Mouse (Mus musculus): ENCODE data around the gene Serpinb6b. TPM values are rescaled to one million over a fixed set of nuclear protein-coding genes. Genes with fewer than 3 reads are reported as not detected.
"Not testable (repeated sequence)": the region's sequence is repeated elsewhere in the genome, so short reads cannot be mapped to it uniquely, and the experiment has no call there.

The Serpinb6b gene
- total RNA-seq (2017), result 2.8 and 3.5 TPM in 2 replicates

DNA sequence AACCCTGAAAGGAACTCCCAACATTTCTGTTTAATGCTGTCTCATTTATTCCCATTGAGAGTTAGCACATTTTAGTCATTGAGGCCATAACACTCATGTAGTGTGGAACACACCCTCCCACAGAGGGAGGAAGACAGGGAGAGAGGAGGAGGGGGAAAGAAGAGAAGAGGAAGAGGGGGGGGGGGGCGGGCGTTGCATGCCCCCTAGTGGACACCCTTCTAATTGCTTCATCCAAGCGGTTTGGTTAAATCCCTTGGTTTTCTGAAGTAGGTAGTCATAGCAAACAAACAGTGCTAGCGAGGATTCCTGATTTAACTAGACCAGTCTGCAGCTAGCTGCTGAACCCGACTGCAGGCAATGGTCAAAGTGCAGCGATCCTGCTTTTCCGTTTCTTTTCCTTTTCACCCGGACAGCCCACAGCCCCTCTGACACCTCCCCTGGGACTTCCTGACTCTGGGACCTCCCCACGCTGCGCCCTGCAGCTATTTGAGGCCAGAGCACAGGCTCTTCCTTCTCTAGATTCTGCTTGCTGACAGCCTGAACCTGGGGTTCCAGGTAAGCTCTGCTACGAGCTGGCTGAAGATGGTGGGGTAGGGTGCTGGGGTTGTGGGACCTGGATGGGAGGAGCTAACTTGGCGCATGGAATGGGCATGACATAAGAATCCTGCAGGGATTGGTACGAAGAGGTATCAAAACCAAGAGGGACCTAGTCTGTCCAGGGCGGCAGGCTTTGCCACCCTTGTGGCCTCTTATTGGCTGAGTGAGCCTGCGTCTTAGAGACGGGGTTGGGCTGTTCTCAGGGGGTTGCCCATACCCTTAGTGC, at the start of gene Serpinb6b:
Gene Serpinb6b (plus strand): TSS at position 221 of the 823 bp plus-strand sequence.
- ATAC-seq (ENCODE audit: extremely low read depth, insufficient number of reproducible peaks, low FRiP score, poor library complexity, severe bottlenecking), result peak; percentile 7

DNA sequence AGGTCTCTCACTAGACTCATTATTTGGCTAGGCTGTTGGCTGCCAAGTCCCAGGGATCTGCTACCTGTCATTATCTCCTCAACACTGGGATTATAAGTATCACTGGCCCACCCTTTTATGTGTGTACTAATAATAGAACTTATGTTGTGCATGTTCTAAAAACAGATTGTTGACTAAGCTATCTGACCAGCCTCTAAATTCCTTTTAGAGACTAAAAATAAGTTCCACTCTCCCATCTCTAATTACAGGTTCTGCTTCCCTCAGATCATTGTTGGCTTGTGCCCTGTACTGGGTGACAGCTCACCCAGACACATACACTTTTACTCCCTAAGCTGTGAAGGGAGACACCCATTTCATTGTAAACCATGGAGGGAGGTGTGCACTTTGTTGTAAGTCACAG, 42.4 kb upstream of the Serpinb6b start:
- ATAC-seq (ENCODE audit: extremely low read depth, insufficient number of reproducible peaks, low FRiP score, poor library complexity, severe bottlenecking), result no peak

DNA sequence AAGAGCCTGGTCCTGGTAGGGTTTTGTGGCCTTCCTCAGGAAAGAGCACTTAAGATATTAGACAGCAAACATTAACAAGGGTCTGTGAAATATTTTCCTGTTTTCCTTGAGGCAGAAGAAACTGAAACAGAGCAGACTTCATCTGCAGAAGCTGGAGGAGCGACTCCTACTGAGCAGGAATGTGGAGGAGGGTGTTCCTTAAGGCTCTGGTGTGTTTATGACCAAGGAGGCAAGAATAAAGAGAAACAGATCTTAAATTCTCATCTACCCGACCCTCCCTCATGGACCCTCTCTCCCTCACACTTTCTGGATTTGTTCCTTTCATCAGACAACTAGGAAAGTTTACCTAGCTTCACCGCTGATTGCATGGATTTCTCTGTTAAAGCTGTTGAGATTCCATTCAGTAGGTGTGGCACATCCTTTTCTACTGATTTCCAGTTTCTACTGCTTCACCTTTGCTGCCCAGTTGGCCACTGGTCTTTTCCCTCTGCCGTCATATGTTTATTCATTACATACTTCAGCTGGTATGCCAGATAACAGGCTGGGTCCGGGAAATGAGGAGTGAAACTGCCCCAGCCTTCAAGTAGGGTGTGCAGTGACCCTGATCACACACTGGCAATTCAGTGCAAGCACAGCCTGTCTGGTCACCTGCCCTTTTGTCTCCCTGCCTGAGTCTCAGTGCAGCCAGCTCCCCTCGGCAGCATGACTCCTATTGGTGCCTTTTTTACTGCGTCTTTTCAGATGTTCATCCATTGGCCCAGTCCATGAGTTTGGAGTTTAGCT, 40.2 kb upstream of the Serpinb6b start:
- ATAC-seq (ENCODE audit: extremely low read depth, insufficient number of reproducible peaks, low FRiP score, poor library complexity, severe bottlenecking), result no peak

DNA sequence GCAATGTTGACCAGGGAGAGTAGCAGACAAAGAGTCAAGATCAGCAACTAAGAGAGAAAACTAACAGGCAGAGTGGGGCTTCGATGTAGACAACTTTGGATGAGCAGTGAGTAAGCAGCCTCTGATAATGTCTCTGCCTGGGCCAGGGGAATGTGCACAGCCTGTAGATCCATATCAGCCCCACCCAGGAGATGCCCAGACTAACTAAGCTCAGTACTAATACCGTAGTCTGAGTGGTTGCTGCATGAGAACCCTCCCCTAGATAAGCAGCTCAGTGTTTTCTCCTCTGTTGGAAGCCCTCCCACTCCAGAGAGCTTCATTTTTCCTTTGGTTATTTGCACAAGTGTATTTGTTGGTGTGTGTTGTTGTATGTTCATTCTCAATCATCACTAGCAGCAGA, 38.3 kb upstream of the Serpinb6b start:
- ATAC-seq (ENCODE audit: extremely low read depth, insufficient number of reproducible peaks, low FRiP score, poor library complexity, severe bottlenecking), result no peak

DNA sequence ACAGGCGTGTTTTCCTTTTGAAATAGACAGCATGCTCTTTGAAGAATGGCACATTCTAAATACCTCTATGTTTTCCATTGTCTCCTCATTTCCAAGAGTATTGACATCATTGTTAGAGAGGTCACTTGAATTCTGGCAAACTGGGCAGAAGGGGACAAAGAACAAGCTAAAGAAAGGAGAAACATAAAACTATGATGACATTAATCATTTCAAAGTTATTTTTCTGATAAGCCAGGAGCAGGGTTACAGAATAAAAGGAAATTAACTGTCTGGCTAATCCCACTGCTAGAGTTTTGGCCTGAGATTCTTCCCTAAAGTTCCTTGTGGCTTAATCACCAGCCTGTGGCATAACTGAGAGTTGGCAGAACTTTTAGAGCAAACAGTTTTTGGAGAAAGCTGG, 37.8 kb upstream of the Serpinb6b start:
- ATAC-seq (ENCODE audit: extremely low read depth, insufficient number of reproducible peaks, low FRiP score, poor library complexity, severe bottlenecking), result no peak

DNA sequence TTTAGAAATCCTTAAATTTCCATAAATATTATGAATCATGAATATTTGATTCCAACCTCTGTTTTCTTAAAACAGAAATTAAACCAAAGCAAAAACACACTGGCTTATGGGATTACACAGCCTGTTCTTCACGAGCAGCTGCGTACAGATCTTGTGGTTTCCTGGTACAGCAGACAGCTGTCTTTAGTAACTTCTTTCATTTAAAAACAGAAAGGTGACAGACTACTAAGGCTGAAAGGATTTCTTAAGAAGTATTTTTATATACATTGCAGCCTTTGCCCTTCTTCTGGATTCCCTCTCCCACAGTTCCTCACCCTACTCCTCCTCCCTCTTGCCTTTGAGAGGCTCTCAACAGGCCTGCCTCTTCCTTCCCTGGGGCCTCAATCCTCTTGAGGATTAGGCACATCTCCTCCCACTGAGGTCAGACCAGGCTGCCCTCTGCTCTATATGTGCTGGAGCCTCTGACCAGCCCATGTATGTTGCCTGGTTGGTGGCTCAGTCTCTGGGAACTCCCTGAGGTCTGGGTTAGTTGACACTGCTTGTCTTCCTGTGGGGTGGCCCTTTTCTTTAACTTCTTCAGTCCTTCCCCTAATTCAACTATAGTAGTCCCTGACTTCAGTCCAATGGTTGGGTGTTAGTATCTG, 35.8 kb upstream of the Serpinb6b start:
- peak; percentile 39; the same call in 1 of the 2 replicates for ATAC-seq (ENCODE audit: extremely low read depth, insufficient number of reproducible peaks, low FRiP score, poor library complexity, severe bottlenecking)

DNA sequence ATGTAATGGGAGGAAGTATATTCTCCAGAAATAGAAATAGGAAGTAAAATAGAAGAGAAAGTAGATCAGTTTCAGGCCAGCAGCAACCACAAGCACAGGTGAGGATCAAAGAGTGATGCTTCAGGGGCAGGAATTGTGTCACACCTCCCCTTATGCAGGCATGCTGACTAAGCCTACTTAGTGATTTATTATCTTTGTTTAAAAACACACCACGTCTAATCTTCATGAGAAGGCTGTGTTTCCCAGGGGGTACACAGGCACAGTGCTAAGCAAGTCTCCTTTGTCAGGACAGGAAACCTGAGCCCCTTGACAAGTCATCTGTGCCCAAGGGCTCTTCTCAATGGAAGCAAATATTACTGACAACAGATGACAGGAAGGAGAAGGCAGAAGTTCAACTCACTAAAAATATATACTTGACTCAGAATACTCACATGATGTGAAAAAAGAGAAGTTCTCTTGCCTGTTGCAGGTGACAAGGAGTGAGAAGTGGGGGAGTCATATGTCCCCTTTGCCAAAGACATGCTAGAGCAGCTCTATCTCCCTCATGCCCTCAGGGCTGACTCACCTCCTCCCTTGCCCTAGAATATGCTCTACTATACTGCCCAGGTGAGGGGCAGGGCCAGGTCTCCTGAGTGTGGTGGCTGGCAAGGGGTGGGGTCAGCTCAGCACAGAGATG, 30.2 kb upstream of the Serpinb6b start:
- ATAC-seq (ENCODE audit: extremely low read depth, insufficient number of reproducible peaks, low FRiP score, poor library complexity, severe bottlenecking), result peak; percentile 83

DNA sequence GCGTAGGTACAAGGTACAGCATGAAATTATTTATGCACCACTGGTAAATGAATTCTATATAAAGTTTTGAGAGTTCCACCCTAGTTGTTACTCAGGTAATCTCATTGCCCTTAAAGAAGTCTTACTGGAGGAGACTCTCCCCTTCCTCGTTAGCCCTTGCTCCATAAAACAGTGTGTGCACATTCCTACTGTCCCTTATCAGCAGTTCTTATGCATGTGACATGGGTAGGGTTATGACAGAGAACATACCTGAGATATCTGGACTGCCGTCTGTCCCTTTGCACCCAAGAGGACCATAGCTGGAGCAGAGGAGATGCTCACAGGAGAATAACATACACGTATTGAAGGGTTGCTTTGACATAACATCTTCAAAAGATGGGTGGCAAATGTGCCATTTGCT, 26.7 kb upstream of the Serpinb6b start:
- ATAC-seq (ENCODE audit: extremely low read depth, insufficient number of reproducible peaks, low FRiP score, poor library complexity, severe bottlenecking), result not testable (repeated sequence)

DNA sequence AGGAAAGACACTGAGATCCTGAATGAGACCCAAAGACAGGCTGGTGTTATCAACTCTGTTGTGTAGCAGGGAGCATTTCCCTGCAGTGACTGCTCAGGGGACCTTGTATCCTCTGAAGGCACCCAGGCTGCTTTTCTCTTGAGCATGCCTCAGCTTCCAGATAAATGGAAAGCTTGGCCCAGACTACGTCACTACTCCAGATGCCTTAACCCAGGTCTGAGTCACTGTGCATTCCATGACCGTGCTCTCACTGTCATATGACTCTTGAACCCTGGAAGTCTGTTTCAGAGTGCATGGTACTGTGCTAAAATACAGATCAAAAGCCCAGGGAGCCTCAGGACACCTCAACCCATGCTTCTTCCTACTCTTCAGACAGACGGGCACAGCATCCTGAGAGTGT, 25.8 kb upstream of the Serpinb6b start:
- not testable (repeated sequence) for ATAC-seq (ENCODE audit: extremely low read depth, insufficient number of reproducible peaks, low FRiP score, poor library complexity, severe bottlenecking)

DNA sequence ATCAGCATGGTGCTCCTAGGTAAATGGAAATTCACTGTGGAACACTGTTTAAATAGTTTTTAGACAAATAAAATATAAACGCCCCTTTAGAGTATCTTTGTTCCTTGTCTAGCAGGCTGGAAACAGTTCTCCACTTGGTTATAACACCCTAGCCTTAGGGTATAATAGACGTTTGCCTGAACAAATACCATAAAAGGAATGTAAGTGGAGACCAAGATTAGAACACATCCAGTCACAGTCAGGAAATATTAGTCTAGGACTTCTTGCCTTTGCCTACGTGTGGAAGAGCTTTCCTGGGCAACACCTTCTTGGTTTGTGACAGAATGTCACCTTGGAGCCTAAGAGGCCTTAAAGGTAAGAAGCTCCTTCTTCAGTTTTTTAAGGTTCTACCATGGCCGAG, 8.5 kb upstream of the Serpinb6b start:
- ATAC-seq (ENCODE audit: extremely low read depth, insufficient number of reproducible peaks, low FRiP score, poor library complexity, severe bottlenecking), result no peak

DNA sequence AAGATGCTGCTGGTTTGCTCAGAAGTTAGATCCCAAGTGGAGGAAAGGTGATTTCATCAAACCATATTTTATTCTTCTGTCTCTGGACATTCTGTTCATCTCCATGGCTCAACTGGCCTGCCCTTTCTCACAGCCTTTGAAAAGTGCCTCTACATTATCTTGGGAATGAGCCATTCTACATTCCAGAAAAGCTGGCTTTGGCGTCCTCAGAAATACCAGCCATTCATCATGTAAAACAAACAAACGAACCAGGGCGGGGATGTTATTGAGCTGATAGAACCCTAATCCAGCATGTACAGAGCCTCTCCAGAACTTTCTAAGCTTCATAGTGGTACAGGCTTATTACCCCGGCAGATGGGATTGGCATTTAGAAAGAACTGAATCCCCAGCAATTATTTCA, 7.1 kb upstream of the Serpinb6b start:
- no peak for ATAC-seq (ENCODE audit: extremely low read depth, insufficient number of reproducible peaks, low FRiP score, poor library complexity, severe bottlenecking)

DNA sequence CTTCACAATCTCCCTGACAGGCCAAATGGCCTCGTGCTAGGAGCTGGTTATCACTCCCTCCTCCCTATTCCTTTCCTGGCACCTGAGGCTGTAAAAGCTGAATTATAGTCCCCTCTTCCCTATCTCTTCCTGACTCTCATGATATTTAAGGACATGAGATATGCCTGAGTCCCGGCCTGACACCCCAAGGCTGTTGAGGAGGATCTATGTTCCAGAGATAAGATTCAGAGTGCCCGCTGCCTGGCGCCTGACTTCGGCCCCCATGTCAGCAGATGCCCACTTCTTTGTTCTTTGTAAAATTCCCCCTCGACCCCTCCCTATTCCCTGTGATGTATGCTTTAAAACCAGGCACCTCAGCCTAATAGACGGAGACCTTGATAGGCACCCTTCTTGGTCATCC, 6.5 kb upstream of the Serpinb6b start:
- not testable (repeated sequence) for ATAC-seq (ENCODE audit: extremely low read depth, insufficient number of reproducible peaks, low FRiP score, poor library complexity, severe bottlenecking)

DNA sequence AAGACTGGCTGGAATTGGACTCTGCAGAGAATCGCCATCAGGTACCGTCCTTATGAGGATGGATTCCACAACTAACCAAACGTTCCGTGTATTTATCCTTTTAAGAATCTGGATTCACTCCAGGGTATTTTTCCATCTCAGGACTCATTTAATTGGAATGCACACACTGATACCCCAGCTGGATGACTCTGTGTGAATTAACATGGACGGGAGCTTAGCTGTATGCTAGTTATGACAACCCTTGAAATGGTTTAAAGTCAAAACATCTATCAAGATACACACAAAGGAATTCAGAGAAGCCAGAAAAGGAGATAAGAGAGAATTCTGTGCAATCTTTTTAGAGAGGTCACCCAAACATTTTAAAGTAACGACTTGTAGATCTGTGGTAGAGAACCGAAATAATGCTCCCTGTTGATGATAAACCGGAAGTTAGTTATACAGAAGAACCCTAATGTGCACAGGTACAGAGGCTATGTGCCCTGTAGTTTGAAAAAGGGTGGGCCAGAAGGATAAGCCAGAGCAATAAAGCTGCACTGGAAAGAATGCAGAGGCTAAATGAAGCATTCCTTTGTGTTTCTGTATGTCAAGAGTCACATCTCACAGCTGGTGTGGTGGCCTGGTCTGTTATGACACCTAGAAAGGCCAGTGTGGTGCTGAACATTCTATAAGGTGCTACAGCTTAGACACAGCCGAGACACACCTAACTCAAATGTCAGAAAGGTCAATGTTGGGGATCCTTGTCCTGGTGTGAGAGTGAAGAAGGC, 837 bp upstream of the Serpinb6b start:
- ATAC-seq (ENCODE audit: extremely low read depth, insufficient number of reproducible peaks, low FRiP score, poor library complexity, severe bottlenecking), result no peak

DNA sequence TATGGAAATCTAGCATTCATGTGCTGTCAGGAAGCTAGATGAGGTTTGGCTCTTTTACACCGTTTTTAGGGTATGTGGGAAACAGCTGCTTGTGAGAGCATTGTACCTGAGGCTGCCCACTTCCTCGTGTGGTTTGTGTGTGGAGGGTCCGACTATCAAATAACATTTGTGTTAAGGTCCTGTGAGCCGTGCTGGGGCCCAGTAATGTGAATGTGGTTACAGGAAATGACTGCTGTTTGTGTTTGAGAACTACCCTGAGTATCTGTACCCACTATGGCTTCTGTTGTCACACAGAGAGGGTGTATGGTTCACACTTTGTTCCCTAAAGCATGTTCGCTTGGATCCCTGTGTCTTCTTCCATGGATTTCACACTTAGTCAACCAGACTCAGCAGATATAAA, 1.1 kb downstream of the Serpinb6b start:
- peak; percentile 33; the same call in 1 of the 2 replicates for ATAC-seq (ENCODE audit: extremely low read depth, insufficient number of reproducible peaks, low FRiP score, poor library complexity, severe bottlenecking)

DNA sequence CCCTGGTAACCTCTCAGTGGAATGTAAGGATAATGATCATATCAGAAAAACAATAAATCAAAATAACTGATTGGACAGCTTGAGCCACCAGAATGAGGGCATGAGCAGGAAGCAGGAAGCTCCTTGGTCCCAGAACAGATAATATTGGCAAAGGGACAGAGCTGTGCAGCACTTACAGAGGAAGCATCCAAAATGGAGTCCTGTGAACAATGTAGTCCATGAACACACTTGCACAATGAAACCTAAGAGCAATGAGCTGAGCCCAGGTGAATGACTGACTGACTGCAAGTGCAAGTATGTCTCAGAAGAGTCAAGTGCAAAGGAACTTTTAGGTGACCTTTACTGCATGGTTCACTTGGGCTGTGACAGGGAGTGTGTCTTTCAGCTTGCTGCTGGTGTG, 2.2 kb downstream of the Serpinb6b start:
- ATAC-seq (ENCODE audit: extremely low read depth, insufficient number of reproducible peaks, low FRiP score, poor library complexity, severe bottlenecking), result no peak

DNA sequence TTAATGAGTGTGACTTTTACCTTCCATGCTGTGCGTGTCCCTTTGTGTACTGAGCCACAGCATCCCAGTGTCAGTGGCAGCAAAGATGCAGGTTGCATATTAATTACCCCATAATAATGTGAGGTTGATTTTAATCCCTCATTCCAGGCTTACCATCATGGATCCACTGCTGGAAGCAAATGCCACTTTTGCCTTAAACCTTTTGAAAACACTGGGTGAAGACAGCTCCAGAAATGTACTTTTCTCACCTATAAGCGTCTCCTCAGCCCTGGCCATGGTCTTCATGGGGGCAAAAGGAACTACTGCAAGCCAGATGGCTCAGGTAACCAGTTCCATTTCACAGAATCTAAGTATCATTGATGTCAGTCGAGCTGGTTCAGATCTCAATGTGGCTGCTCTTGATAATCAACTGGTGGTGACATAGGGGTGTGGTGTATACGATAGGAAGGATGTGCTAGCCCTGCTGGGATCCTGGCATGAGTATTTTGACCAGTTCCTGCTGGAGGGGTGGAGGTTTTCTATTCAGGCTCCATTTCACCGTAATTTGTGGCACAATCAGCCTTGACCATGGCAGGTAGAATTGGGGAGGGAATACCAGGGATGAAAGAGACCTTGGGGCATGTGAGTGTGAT, 3.5 kb downstream of the Serpinb6b start:
- ATAC-seq (ENCODE audit: extremely low read depth, insufficient number of reproducible peaks, low FRiP score, poor library complexity, severe bottlenecking), result no peak

DNA sequence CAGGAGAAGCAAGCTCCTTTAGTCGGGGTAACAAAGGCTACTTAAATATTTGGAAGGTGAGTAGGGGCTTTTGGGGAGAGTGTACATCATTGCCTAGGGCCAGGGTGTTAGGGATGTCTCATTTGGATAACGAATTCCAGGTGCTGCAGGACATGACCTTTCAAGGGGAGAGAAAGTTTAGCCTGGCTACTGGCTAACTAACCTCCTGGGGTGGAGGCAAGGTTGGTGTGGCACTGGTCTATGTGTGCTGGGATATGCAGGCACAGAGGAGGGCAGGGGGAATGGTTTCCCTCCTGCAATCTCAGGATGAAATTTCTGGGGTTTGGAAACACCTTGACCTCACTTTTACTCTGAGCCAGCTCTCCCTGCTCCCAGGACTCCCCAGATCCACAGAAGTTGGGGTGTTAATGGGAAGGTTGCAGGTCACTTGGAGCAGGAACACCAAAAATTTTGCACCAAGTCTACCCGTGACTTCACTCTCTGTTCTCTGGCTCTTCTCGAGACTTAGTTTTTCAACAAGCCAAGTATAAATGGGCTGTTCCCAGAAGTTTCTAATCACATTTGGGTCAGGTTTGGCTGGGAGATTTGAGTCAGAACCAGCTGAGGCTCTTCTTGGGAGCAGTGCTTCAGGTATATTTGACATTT, 4.1 kb downstream of the Serpinb6b start:
- no peak for ATAC-seq (ENCODE audit: extremely low read depth, insufficient number of reproducible peaks, low FRiP score, poor library complexity, severe bottlenecking)

DNA sequence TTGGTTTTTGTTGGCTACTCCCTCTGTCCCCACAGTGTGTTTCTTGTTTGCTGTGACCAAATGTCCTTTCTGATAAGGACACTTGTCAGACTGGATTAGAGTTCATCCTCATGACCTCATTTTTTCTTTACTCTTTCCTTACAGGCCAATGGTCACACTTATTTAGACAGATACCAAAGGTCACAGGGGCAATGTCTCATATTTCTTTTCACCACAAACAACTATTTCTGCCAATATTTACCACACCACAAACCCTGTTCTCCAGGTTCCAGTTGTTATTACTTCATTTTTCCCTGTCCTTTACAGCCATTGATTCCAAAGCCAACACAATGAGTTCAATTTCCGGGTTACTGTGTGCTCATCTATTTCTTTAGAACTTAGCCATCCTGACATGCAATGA, 4.6 kb downstream of the Serpinb6b start:
- no peak for ATAC-seq (ENCODE audit: extremely low read depth, insufficient number of reproducible peaks, low FRiP score, poor library complexity, severe bottlenecking)
